Comparison of ENCODE assay signal across 12 mouse cellular contexts in genomic region chr4:130391265-130391664, GRCm38 (mm10). TPM values are rescaled to one million over a fixed set of nuclear protein-coding genes. Genes with fewer than 3 reads are reported as not detected.
DNase-seq lines count a peak whose midpoint lies in the region; ATAC-seq lines count a peak whose summit lies in the region.
"Had no signal": no experiment of that assay in that cellular context is flagged by ENCODE, and none has a peak within 500 bp of the region (broad histone marks: within the 10 kb centered on the region; RNA-seq: fewer than 3 reads in every experiment).

No protein-coding gene starts in this region.

- no peaks in the 10 kb centered on the region for H3K4me1 ChIP-seq in forebrain, embryonic 14.5 days (ENCODE audit: control insufficient read depth, insufficient read depth, low read length)
- H3K4me1 ChIP-seq in forebrain, embryonic 15.5 days, result no peaks in the 10 kb centered on the region
- H3K4me1 ChIP-seq in limb, embryonic 11.5 days (ENCODE audit: control insufficient read depth, insufficient read depth, low read length), result no peaks in the 10 kb centered on the region
- peaks cover 3% of the 10 kb centered on the region; the same call in 1 of the 2 replicates for H3K4me1 ChIP-seq in limb, embryonic 10.5 days
- H3K4me1 ChIP-seq: limb, embryonic 15.5 days had no signal

- ATAC-seq in forebrain, embryonic 14.5 days, result no peak
- no peak for ATAC-seq in forebrain, embryonic 15.5 days (replicated peaks)
- ATAC-seq in limb, embryonic 11.5 days (ENCODE audit: insufficient number of reproducible peaks, low FRiP score, low TSS enrichment, low read depth), result no peak
- ATAC-seq in megakaryocyte-erythroid progenitor cell, adult 5-6 weeks (replicated peaks; ENCODE audit: low FRiP score, low TSS enrichment, poor library complexity, severe bottlenecking), result peak; percentile 55; the same call in 1 of the 2 replicates

- DNase-seq in forebrain, embryonic 14.5 days (ENCODE audit: low spot score), result peak; percentile 14
- DNase-seq in limb, embryonic 11.5 days (ENCODE audit: low spot score), result peak; percentile 38
- DNase-seq in limb, embryonic 10.5 days (ENCODE audit: low spot score), result no peak
- DNase-seq in ZHBTc4 (ENCODE audit: low read depth, low spot score), result peak; percentile 30
- DNase-seq in gastrocnemius, postnatal 14 days, result no peak
- DNase-seq in right cerebral cortex, postnatal 25 days, result no peak
- DNase-seq: adrenal gland, adult 2 months; kidney, adult 11 months had no signal

- H3K9me3 ChIP-seq in forebrain, embryonic 14.5 days (replicated peaks; ENCODE audit: control insufficient read depth, low read length), result no peaks in the 10 kb centered on the region
- H3K9me3 ChIP-seq in forebrain, embryonic 15.5 days, result no peaks in the 10 kb centered on the region
- no peaks in the 10 kb centered on the region for H3K9me3 ChIP-seq in limb, embryonic 11.5 days (ENCODE audit: control insufficient read depth, low read length)
- H3K9me3 ChIP-seq in limb, embryonic 10.5 days (replicated peaks), result no peaks in the 10 kb centered on the region
- H3K9me3 ChIP-seq: limb, embryonic 15.5 days; neural tube, embryonic 12.5 days had no signal

- H3K9ac ChIP-seq in forebrain, embryonic 14.5 days (ENCODE audit: low read length), result no peak overlapping the region
- H3K9ac ChIP-seq in forebrain, embryonic 15.5 days (replicated peaks), result no peak overlapping the region
- no peak overlapping the region for H3K9ac ChIP-seq in limb, embryonic 11.5 days (ENCODE audit: low read length)
- H3K9ac ChIP-seq: limb, embryonic 15.5 days; neural tube, embryonic 12.5 days had no signal

- peaks cover 44% of the 10 kb centered on the region for H3K36me3 ChIP-seq in forebrain, embryonic 14.5 days (ENCODE audit: control insufficient read depth, insufficient read depth, low read length)
- peaks cover 37% of the 10 kb centered on the region for H3K36me3 ChIP-seq in forebrain, embryonic 15.5 days
- H3K36me3 ChIP-seq in limb, embryonic 11.5 days (ENCODE audit: control insufficient read depth, insufficient read depth, low read length), result peaks cover 18% of the 10 kb centered on the region
- peaks cover 47% of the 10 kb centered on the region for H3K36me3 ChIP-seq in limb, embryonic 10.5 days

- WGBS in forebrain, embryonic 14.5 days, result 65% methylated on average over 3 of the region's 3 CpGs
- WGBS in forebrain, embryonic 15.5 days, result 69% methylated on average over 3 of the region's 3 CpGs
- 75% methylated on average over 3 of the region's 3 CpGs for WGBS in limb, embryonic 11.5 days
- WGBS in limb, embryonic 10.5 days, result 75% methylated on average over 3 of the region's 3 CpGs

- intact Hi-C loops in gastrocnemius, postnatal 14 days (cut with DNase I; ENCODE audit: low total_unique reads), result no loop called here

- H3K27ac ChIP-seq in forebrain, embryonic 14.5 days (ENCODE audit: low read depth, low read length), result no peak overlapping the region
- H3K27ac ChIP-seq in forebrain, embryonic 15.5 days (replicated peaks), result no peak overlapping the region
- no peak overlapping the region for H3K27ac ChIP-seq in limb, embryonic 11.5 days (replicated peaks; ENCODE audit: low read depth, low read length)
- no peak overlapping the region for H3K27ac ChIP-seq in limb, embryonic 10.5 days
- H3K27ac ChIP-seq: limb, embryonic 15.5 days; neural tube, embryonic 12.5 days had no signal

- H3K27me3 ChIP-seq in forebrain, embryonic 14.5 days (replicated peaks; ENCODE audit: control insufficient read depth, insufficient read depth, low read length), result no peaks in the 10 kb centered on the region
- no peaks in the 10 kb centered on the region for H3K27me3 ChIP-seq in forebrain, embryonic 15.5 days
- no peaks in the 10 kb centered on the region for H3K27me3 ChIP-seq in limb, embryonic 11.5 days (ENCODE audit: control insufficient read depth, insufficient read depth, low read length)
- no peaks in the 10 kb centered on the region for H3K27me3 ChIP-seq in limb, embryonic 10.5 days (ENCODE audit: low read depth, poor library complexity, severe bottlenecking)
- H3K27me3 ChIP-seq: limb, embryonic 15.5 days; neural tube, embryonic 12.5 days had no signal

- H3K4me3 ChIP-seq in forebrain, embryonic 14.5 days (ENCODE audit: low read depth, low read length), result no peak overlapping the region
- H3K4me3 ChIP-seq in forebrain, embryonic 15.5 days, result no peak overlapping the region
- no peak overlapping the region for H3K4me3 ChIP-seq in limb, embryonic 11.5 days (ENCODE audit: low read depth, low read length)
- no peak overlapping the region for H3K4me3 ChIP-seq in limb, embryonic 10.5 days
- H3K4me3 ChIP-seq: limb, embryonic 15.5 days; neural tube, embryonic 12.5 days had no signal

- H3K4me2 ChIP-seq in forebrain, embryonic 14.5 days (ENCODE audit: low read length), result no peak overlapping the region
- H3K4me2 ChIP-seq in forebrain, embryonic 15.5 days (replicated peaks), result no peak overlapping the region
- H3K4me2 ChIP-seq in limb, embryonic 11.5 days (ENCODE audit: low read depth, severe bottlenecking), result no peak overlapping the region
- H3K4me2 ChIP-seq: limb, embryonic 15.5 days; neural tube, embryonic 12.5 days had no signal

RNA-seq across cellular contexts. Expression of gene Snrnp40, which starts 31.3 kb away (rescaled TPM):
- 143 and 160 TPM in 2 replicates for polyA plus RNA-seq in forebrain, embryonic 14.5 days (2014; fragmentation: Nextera tagmentation; extraction: Ambion mirVana)
- 135 and 148 TPM in 2 replicates for polyA plus RNA-seq in forebrain, embryonic 15.5 days (2015; fragmentation: Nextera tagmentation; extraction: Ambion mirVana)
- 234 and 251 TPM in 2 replicates for polyA plus RNA-seq in limb, embryonic 11.5 days (2014; fragmentation: Nextera tagmentation; extraction: Ambion mirVana)
- polyA plus RNA-seq in limb, embryonic 10.5 days (2016; fragmentation: Nextera tagmentation; extraction: Ambion mirVana), result 254 and 257 TPM in 2 replicates
- 96.3 and 106 TPM in 2 replicates for total RNA-seq in megakaryocyte-erythroid progenitor cell, adult 5-6 weeks (2014; fragmentation: Nextera tagmentation)
- total RNA-seq in megakaryocyte-erythroid progenitor cell, adult 5-6 weeks (2017), result 83.7 and 96.3 TPM in 2 replicates
- 10 to 100 TPM; 15.7 to 20.7 TPM for total RNA-seq in gastrocnemius, postnatal 14 days (2021)

RNA-seq across cellular contexts. Expression of gene Zcchc17, which starts 31.5 kb away (rescaled TPM):
- polyA plus RNA-seq in forebrain, embryonic 14.5 days (2014; fragmentation: Nextera tagmentation; extraction: Ambion mirVana), result 91.3 and 91.7 TPM in 2 replicates
- polyA plus RNA-seq in forebrain, embryonic 15.5 days (2015; fragmentation: Nextera tagmentation; extraction: Ambion mirVana), result 84.3 and 85.0 TPM in 2 replicates
- polyA plus RNA-seq in limb, embryonic 11.5 days (2014; fragmentation: Nextera tagmentation; extraction: Ambion mirVana), result 82.6 and 88.9 TPM in 2 replicates
- polyA plus RNA-seq in limb, embryonic 10.5 days (2016; fragmentation: Nextera tagmentation; extraction: Ambion mirVana), result 72.9 and 73.5 TPM in 2 replicates
- total RNA-seq in megakaryocyte-erythroid progenitor cell, adult 5-6 weeks (2014; fragmentation: Nextera tagmentation), result 37.6 and 62.0 TPM in 2 replicates
- 80.6 and 99.6 TPM in 2 replicates for total RNA-seq in megakaryocyte-erythroid progenitor cell, adult 5-6 weeks (2017)
- 10 to 100 TPM; 41.5 to 44.0 TPM for total RNA-seq in gastrocnemius, postnatal 14 days (2021)

Comparison
In these comparisons a context has a peak if more than half of its experiments do, and no peak if none do; other contexts are left out.
1. DNase-seq: peak in forebrain, embryonic 14.5 days (single experiment), limb, embryonic 11.5 days (single experiment) and ZHBTc4 (single experiment); none in limb, embryonic 10.5 days (single experiment), gastrocnemius, postnatal 14 days (single experiment) and right cerebral cortex, postnatal 25 days (single experiment).